Mouse (Mus musculus): Measurements from ENCODE around the gene Fat2. TPM values are rescaled to one million over a fixed set of nuclear protein-coding genes. Genes with fewer than 3 reads are reported as not detected.

Fat2 gene
- polyA plus RNA-seq, 1 experiment from 2014 or later, result 0.29 TPM

- no peaks in the 10 kb centered on the region for H3K4me1 ChIP-seq (ENCODE audit: insufficient read depth)
- no peaks in the 10 kb centered on the region for H3K9me3 ChIP-seq (ENCODE audit: low read depth, low read length)
- H3K9ac ChIP-seq, result no peak overlapping the region
- ATAC-seq (ENCODE audit: insufficient read depth), result no peak
- 79% methylated on average over 6 of the region's 6 CpGs for WGBS
- DNase-seq, result no peak
- H3K36me3 ChIP-seq (ENCODE audit: insufficient read depth), result no peaks in the 10 kb centered on the region
- H3K27me3 ChIP-seq (ENCODE audit: insufficient read depth, low read length), result no peaks in the 10 kb centered on the region
- no peak overlapping the region for H3K27ac ChIP-seq (ENCODE audit: low read depth)
- no peak overlapping the region for H3K4me2 ChIP-seq
- no peak for TF ChIP-seq CTCF (IDR thresholded peaks at IDR 0.05; ENCODE audit: low read depth)
- H3K4me3 ChIP-seq (ENCODE audit: low read depth, low read length), result no peak overlapping the region
Measured at GRCm38 (mm10) chr11:55268580-55268979, 67.8 kb downstream of the Fat2 start.

- no peaks in the 10 kb centered on the region for H3K36me3 ChIP-seq (ENCODE audit: insufficient read depth)
Measured at GRCm38 (mm10) chr11:55265647-55266046, 70.7 kb downstream of the Fat2 start.

GRCm38 (mm10) chr11:55264318-55264717 lies 72.0 kb downstream of the Fat2 start:
- H3K4me1 ChIP-seq (ENCODE audit: insufficient read depth), result no peaks in the 10 kb centered on the region
- ATAC-seq (ENCODE audit: insufficient read depth) (no peak), DNase-seq (no peak)
- no peak overlapping the region for H3K4me3 ChIP-seq (ENCODE audit: low read depth, low read length)
- WGBS, result 66% methylated on average over 2 of the region's 2 CpGs
- no peak for TF ChIP-seq CTCF (IDR thresholded peaks at IDR 0.05; ENCODE audit: low read depth)
- no peak overlapping the region for H3K27ac ChIP-seq (ENCODE audit: low read depth)
- H3K9ac ChIP-seq, result no peak overlapping the region
- H3K36me3 ChIP-seq (ENCODE audit: insufficient read depth), result no peaks in the 10 kb centered on the region
- no peaks in the 10 kb centered on the region for H3K27me3 ChIP-seq (ENCODE audit: insufficient read depth, low read length)
- H3K9me3 ChIP-seq (ENCODE audit: low read depth, low read length), result no peaks in the 10 kb centered on the region
- no peak overlapping the region for H3K4me2 ChIP-seq

More at GRCm38 (mm10) chr11:55265647-55266046, 70.7 kb downstream of the Fat2 start:
- Histone ChIP-seq H3K9ac (no peak overlapping the region), H3K4me2 (no peak overlapping the region), H3K4me3 (ENCODE audit: low read depth, low read length) (no peak overlapping the region), H3K27ac (ENCODE audit: low read depth) (no peak overlapping the region), H3K27me3 (ENCODE audit: insufficient read depth, low read length) (no peaks in the 10 kb centered on the region), H3K9me3 (ENCODE audit: low read depth, low read length) (no peaks in the 10 kb centered on the region), H3K4me1 (ENCODE audit: insufficient read depth) (no peaks in the 10 kb centered on the region)
- 54% methylated on average over 2 of the region's 2 CpGs for WGBS
- no peak for TF ChIP-seq CTCF (IDR thresholded peaks at IDR 0.05; ENCODE audit: low read depth)
- DNase-seq (no peak), ATAC-seq (ENCODE audit: insufficient read depth) (no peak)

GRCm38 (mm10) chr11:55262000-55262399 lies 74.4 kb downstream of the Fat2 start:
- Histone ChIP-seq H3K36me3 (ENCODE audit: insufficient read depth) (no peaks in the 10 kb centered on the region), H3K9me3 (ENCODE audit: low read depth, low read length) (no peaks in the 10 kb centered on the region), H3K4me2 (no peak overlapping the region), H3K4me3 (ENCODE audit: low read depth, low read length) (no peak overlapping the region), H3K27ac (ENCODE audit: low read depth) (no peak overlapping the region), H3K9ac (no peak overlapping the region), H3K27me3 (ENCODE audit: insufficient read depth, low read length) (no peaks in the 10 kb centered on the region), H3K4me1 (ENCODE audit: insufficient read depth) (no peaks in the 10 kb centered on the region)
- no peak for TF ChIP-seq CTCF (IDR thresholded peaks at IDR 0.05; ENCODE audit: low read depth)
- ATAC-seq (ENCODE audit: insufficient read depth), result no peak
- DNase-seq, result no peak
- 56% methylated on average over 5 of the region's 5 CpGs for WGBS

- no peaks in the 10 kb centered on the region for H3K9me3 ChIP-seq (ENCODE audit: low read depth, low read length)
- no peak overlapping the region for H3K4me2 ChIP-seq
- DNase-seq (no peak), ATAC-seq (ENCODE audit: insufficient read depth) (no peak)
- H3K36me3 ChIP-seq (ENCODE audit: insufficient read depth), result no peaks in the 10 kb centered on the region
- H3K9ac ChIP-seq, result no peak overlapping the region
- no peak overlapping the region for H3K4me3 ChIP-seq (ENCODE audit: low read depth, low read length)
- no peak for TF ChIP-seq CTCF (IDR thresholded peaks at IDR 0.05; ENCODE audit: low read depth)
- H3K27ac ChIP-seq (ENCODE audit: low read depth), result no peak overlapping the region
- H3K4me1 ChIP-seq (ENCODE audit: insufficient read depth), result no peaks in the 10 kb centered on the region
- WGBS, result 83% methylated on average over 4 of the region's 4 CpGs
- no peaks in the 10 kb centered on the region for H3K27me3 ChIP-seq (ENCODE audit: insufficient read depth, low read length)
Measured at GRCm38 (mm10) chr11:55261105-55261504, 75.3 kb downstream of the Fat2 start.

GRCm38 (mm10) chr11:55253391-55253790 lies 83.0 kb downstream of the Fat2 start:
- no peak overlapping the region for H3K4me2 ChIP-seq
- H3K9me3 ChIP-seq (ENCODE audit: low read depth, low read length), result no peaks in the 10 kb centered on the region
- DNase-seq (no peak), ATAC-seq (ENCODE audit: insufficient read depth) (no peak)
- 82% methylated on average over 9 of the region's 9 CpGs for WGBS
- H3K27ac ChIP-seq (ENCODE audit: low read depth), result no peak overlapping the region
- H3K27me3 ChIP-seq (ENCODE audit: insufficient read depth, low read length), result no peaks in the 10 kb centered on the region
- H3K9ac ChIP-seq, result no peak overlapping the region
- no peak for TF ChIP-seq CTCF (IDR thresholded peaks at IDR 0.05; ENCODE audit: low read depth)
- H3K4me3 ChIP-seq (ENCODE audit: low read depth, low read length), result no peak overlapping the region
- no peaks in the 10 kb centered on the region for H3K4me1 ChIP-seq (ENCODE audit: insufficient read depth)
- H3K36me3 ChIP-seq (ENCODE audit: insufficient read depth), result no peaks in the 10 kb centered on the region

- WGBS, result 69% methylated on average over 6 of the region's 6 CpGs
- no peak overlapping the region for H3K9ac ChIP-seq
- H3K36me3 ChIP-seq (ENCODE audit: insufficient read depth), result no peaks in the 10 kb centered on the region
- no peak for TF ChIP-seq CTCF (IDR thresholded peaks at IDR 0.05; ENCODE audit: low read depth)
- H3K4me2 ChIP-seq, result no peak overlapping the region
- no peak overlapping the region for H3K4me3 ChIP-seq (ENCODE audit: low read depth, low read length)
- DNase-seq, result no peak
- H3K9me3 ChIP-seq (ENCODE audit: low read depth, low read length), result no peaks in the 10 kb centered on the region
- ATAC-seq (ENCODE audit: insufficient read depth), result no peak
- no peak overlapping the region for H3K27ac ChIP-seq (ENCODE audit: low read depth)
- H3K27me3 ChIP-seq (ENCODE audit: insufficient read depth, low read length), result no peaks in the 10 kb centered on the region
- H3K4me1 ChIP-seq (ENCODE audit: insufficient read depth), result no peaks in the 10 kb centered on the region
Measured at GRCm38 (mm10) chr11:55250527-55250926, 85.8 kb downstream of the Fat2 start.

GRCm38 (mm10) chr11:55240556-55240955 lies 95.8 kb downstream of the Fat2 start:
- 61% methylated on average over 7 of the region's 7 CpGs for WGBS
- ATAC-seq (ENCODE audit: insufficient read depth) (no peak), DNase-seq (peak; percentile 89)

More at GRCm38 (mm10) chr11:55240556-55240955, 95.8 kb downstream of the Fat2 start:
- Histone ChIP-seq H3K36me3 (ENCODE audit: insufficient read depth) (no peaks in the 10 kb centered on the region), H3K4me3 (ENCODE audit: low read depth, low read length) (no peak overlapping the region), H3K27ac (ENCODE audit: low read depth) (no peak overlapping the region), H3K9ac (no peak overlapping the region), H3K27me3 (ENCODE audit: insufficient read depth, low read length) (no peaks in the 10 kb centered on the region), H3K9me3 (ENCODE audit: low read depth, low read length) (no peaks in the 10 kb centered on the region), H3K4me2 (no peak overlapping the region), H3K4me1 (ENCODE audit: insufficient read depth) (no peaks in the 10 kb centered on the region)
- peak; percentile 83 for TF ChIP-seq CTCF (IDR thresholded peaks at IDR 0.05; ENCODE audit: low read depth)
